Mouse (Mus musculus): ENCODE results near the gene Ces4a. TPM values are rescaled to one million over a fixed set of nuclear protein-coding genes. Genes with fewer than 3 reads are reported as not detected.
A peak's percentile ranks its signal among the peaks of the same experiment; 100 is the strongest.
"Not testable (repeated sequence)": the region's sequence is repeated elsewhere in the genome, so short reads cannot be mapped to it uniquely, and the experiment has no call there.

Gene Ces4a
- total and polyA plus RNA-seq, 2 experiments from 2014 or later = 0.10 TPM; not detected in 1

DNA sequence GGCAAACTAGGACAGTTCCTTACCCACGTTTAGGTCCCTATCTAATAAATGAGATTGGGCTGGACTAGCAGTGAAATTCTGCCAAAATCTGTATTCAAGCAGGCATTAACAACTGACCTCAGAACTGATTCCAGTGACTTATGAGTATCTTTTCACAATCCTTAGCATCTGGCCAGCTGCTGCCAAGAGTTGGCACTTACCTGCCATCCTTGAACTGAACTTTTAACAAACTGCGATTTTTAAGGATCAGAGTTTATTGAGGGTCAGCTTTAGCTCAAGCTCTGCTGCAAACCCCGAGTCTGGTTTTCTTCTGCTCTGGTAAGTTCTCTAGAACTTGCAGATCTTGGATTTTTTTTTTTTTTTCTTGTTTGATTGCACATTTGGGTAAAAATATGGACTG lies 38.0 kb downstream of the Ces4a start:
- Histone ChIP-seq H3K9me3 (ENCODE audit: low read length) (no peaks in the 10 kb centered on the region), H3K9ac (no peak overlapping the region), H3K4me3 (ENCODE audit: low read depth, low read length) (no peak overlapping the region), H3K36me3 (ENCODE audit: insufficient read depth) (no peaks in the 10 kb centered on the region), H3K4me2 (ENCODE audit: low read depth) (no peak overlapping the region), H3K27me3 (ENCODE audit: insufficient read depth, low read length) (no peaks in the 10 kb centered on the region), H3K4me1 (ENCODE audit: insufficient read depth) (no peaks in the 10 kb centered on the region), H3K27ac (ENCODE audit: low read depth, low read length) (no peak overlapping the region)
- DNase-seq (no peak), ATAC-seq (no peak)
- no peak for TF ChIP-seq CTCF (IDR thresholded peaks at IDR 0.05; ENCODE audit: low read depth)
- 39% methylated on average over 3 of the region's 3 CpGs for WGBS

DNA sequence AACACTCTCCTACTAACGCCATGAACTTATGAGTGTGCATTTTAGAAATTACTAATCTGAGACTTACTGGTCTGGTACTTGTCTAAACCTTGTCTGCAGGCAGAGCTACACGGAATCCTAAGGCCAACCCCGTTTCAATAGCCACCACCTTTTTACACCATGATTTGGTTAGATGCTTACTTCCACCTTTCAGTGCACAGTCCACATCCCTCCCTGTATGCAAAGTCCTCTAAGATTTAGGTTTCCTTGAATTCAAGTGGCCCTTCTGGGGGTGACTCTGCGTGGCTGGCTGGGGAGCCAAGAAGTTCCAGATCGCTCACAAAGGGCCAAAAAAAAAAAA lies 38.4 kb downstream of the Ces4a start:
- H3K4me2 ChIP-seq (ENCODE audit: low read depth) = peak overlapping the region; percentile 74
- peak overlapping the region; percentile 97 for H3K4me3 ChIP-seq (ENCODE audit: low read depth, low read length)
- no peak for DNase-seq
- H3K4me1 ChIP-seq (ENCODE audit: insufficient read depth) = no peaks in the 10 kb centered on the region
- H3K9me3 ChIP-seq (ENCODE audit: low read length) = no peaks in the 10 kb centered on the region
- WGBS = 1% methylated on average over 5 of the region's 5 CpGs
- no peaks in the 10 kb centered on the region for H3K27me3 ChIP-seq (ENCODE audit: insufficient read depth, low read length)
- no peak for ATAC-seq
- H3K27ac ChIP-seq (ENCODE audit: low read depth, low read length) = peak overlapping the region; percentile 88
- TF ChIP-seq CTCF (IDR thresholded peaks at IDR 0.05; ENCODE audit: low read depth) = no peak
- peak overlapping the region; percentile 77 for H3K9ac ChIP-seq
- H3K36me3 ChIP-seq (ENCODE audit: insufficient read depth) = no peaks in the 10 kb centered on the region

DNA sequence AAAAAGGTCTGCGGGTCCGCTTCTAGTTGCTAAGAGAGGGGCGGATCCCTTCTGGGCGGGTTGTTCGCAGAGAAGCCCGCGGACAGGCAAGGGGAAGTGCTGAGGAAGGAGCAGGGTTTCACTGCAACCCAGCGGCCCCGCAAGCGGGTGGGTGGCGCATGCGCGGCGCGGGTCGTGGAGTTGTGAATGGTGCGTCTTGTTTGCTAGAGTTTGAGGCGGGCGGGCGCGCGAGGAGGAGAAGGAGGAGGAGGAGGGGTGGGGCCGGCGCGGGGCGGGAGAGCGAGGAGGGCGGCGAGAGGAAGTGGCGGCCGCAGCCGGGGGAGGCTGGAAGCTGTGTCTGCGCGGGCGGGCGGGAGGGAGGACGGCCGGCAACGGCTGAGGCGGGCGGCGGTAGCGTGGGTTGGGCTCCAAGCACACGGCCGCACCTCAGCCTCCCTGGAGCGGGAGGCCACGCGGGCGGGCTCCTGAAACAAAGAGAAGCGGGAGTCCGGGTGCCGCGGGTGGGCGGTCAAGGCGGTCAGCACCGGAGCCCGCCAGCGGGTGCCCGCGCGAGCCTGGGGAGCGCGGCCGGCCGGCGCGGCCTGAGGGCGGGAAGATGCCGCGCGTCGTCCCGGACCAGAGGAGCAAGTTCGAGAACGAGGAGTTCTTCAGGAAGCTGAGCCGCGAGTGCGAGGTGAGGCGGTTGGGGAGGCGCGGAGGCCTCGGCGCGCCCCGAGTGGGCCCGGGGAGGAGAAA lies 38.9 kb downstream of the Ces4a start, which contains the start of gene Cbfb:
TSS of gene Cbfb (plus strand) at position 294 of the 735 bp plus-strand sequence.
- Histone ChIP-seq H3K36me3 (ENCODE audit: insufficient read depth) (no peaks in the 10 kb centered on the region), H3K27ac (ENCODE audit: low read depth, low read length) (peak within 1 kb of the TSS; percentile 88), H3K4me3 (ENCODE audit: low read depth, low read length) (peak within 1 kb of the TSS; percentile 97), H3K9me3 (ENCODE audit: low read length) (no peaks in the 10 kb centered on the region), H3K27me3 (ENCODE audit: insufficient read depth, low read length) (no peaks in the 10 kb centered on the region), H3K4me1 (ENCODE audit: insufficient read depth) (no peaks in the 10 kb centered on the region), H3K4me2 (ENCODE audit: low read depth) (peak within 1 kb of the TSS; percentile 74), H3K9ac (peak within 1 kb of the TSS; percentile 77)
- no peak for TF ChIP-seq CTCF (IDR thresholded peaks at IDR 0.05; ENCODE audit: low read depth)
- under 1% methylated on average over 60 of the region's 86 CpGs for WGBS
- DNase-seq (peak; percentile 95), ATAC-seq (peak; percentile 94)

DNA sequence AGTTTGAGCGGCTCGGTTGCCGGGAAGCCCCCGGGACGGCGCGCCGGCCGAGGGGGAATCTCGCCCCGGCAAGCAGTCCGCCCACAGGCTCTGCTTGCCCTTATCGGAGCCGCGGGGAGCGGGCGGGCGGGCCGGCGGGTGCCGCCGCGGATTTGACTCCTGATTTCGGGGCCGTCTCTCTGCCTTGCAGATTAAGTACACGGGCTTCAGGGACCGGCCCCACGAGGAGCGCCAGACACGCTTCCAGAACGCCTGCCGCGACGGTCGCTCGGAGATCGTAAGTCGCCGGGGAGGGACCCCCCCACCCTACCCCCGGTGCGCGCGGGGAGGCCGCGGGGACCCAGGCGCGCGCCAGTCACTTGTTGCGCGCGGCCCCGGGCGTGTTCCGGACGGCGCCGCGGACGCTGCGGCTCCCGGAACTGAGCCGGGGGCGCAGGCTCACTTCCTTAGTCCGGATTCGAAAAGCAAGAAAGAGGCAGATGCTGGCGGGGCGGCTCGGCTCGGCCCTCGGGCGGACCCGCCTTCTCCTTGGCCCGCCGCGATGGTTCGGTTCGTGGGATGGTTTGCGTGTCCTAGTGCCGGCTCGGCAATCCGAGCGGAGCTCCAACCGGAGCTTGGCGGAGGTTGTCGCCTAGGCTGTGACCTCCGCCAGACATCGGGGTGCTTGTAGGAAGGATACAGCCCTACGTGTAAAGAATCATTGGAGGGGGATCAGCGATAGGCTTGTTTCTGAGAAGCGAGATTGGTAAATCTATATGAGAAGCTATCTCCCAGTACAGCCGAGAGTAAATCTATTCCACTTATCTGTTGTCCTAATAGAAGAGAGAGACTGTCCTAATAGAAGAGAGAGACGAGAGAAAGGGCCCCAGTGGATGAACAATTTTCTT lies 39.8 kb downstream of the Ces4a start:
- TF ChIP-seq CTCF (IDR thresholded peaks at IDR 0.05; ENCODE audit: low read depth) = no peak
- no peaks in the 10 kb centered on the region for H3K4me1 ChIP-seq (ENCODE audit: insufficient read depth)
- H3K27me3 ChIP-seq (ENCODE audit: insufficient read depth, low read length) = no peaks in the 10 kb centered on the region
- H3K9me3 ChIP-seq (ENCODE audit: low read length) = no peaks in the 10 kb centered on the region
- whole genome bisulfite sequencing = under 1% methylated on average over 92 of the region's 92 CpGs
- DNase-seq = peak; percentile 66
- H3K36me3 ChIP-seq (ENCODE audit: insufficient read depth) = no peaks in the 10 kb centered on the region
- peak; percentile 41 for ATAC-seq
- peak overlapping the region; percentile 88 for H3K27ac ChIP-seq (ENCODE audit: low read depth, low read length)
- peak overlapping the region; percentile 74 for H3K4me2 ChIP-seq (ENCODE audit: low read depth)
- H3K9ac ChIP-seq = peak overlapping the region; percentile 77
- peak overlapping the region; percentile 97 for H3K4me3 ChIP-seq (ENCODE audit: low read depth, low read length)

DNA sequence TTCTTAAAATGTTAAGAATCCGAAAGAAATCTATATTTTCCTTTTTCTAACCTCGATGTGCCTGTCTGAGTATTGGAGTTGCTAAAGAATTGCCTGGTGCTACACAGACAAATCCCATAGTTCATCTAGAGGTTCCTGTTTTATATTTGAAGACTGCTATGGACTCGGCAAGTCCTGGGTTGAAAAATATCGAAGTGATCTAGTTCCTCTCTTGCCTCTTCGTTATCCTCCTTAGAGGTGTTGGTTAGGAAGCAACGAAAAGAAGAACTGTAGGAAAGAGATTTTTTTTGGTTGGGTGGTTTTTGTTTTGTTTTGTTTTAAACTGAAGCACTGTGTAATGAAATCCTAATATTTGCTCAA lies 40.4 kb downstream of the Ces4a start:
- peak overlapping the region; percentile 77 for H3K9ac ChIP-seq
- H3K4me2 ChIP-seq (ENCODE audit: low read depth) = peak overlapping the region; percentile 74
- ATAC-seq (no peak), DNase-seq (no peak)
- no peaks in the 10 kb centered on the region for H3K27me3 ChIP-seq (ENCODE audit: insufficient read depth, low read length)
- 11% methylated on average over 6 of the region's 6 CpGs for WGBS
- H3K36me3 ChIP-seq (ENCODE audit: insufficient read depth) = no peaks in the 10 kb centered on the region
- no peak for TF ChIP-seq CTCF (IDR thresholded peaks at IDR 0.05; ENCODE audit: low read depth)
- no peaks in the 10 kb centered on the region for H3K9me3 ChIP-seq (ENCODE audit: low read length)
- H3K4me1 ChIP-seq (ENCODE audit: insufficient read depth) = no peaks in the 10 kb centered on the region
- H3K27ac ChIP-seq (ENCODE audit: low read depth, low read length) = 0 out of 2 replicates have a peak overlapping the region, but pooled peaks have one; percentile 88
- H3K4me3 ChIP-seq (ENCODE audit: low read depth, low read length) = peak overlapping the region; percentile 97

DNA sequence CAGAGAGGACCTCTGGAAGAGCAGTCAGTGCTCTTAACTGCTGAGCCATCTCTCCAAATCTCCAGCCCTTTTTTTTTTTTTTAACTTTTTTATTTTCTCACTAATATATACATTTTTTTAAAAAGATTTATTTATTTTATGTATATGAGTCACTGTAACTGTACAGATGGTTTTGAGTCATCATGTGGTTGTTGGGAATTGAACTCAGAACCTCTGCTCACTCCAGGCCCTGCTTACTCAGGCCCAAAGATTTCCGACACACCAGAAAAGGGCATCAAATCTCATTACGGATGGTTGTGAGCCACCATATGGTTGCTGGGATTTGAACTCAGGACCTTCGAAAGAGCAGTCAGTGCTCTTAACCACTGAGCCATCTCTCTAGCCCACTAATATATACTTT lies 43.7 kb downstream of the Ces4a start:
- H3K4me1 ChIP-seq (ENCODE audit: insufficient read depth); H3K4me3 ChIP-seq (ENCODE audit: low read depth, low read length); H3K9me3 ChIP-seq (ENCODE audit: low read length); H3K27ac ChIP-seq (ENCODE audit: low read depth, low read length); H3K9ac ChIP-seq; H3K36me3 ChIP-seq (ENCODE audit: insufficient read depth); ATAC-seq; H3K27me3 ChIP-seq (ENCODE audit: insufficient read depth, low read length); H3K4me2 ChIP-seq (ENCODE audit: low read depth); DNase-seq: not testable (repeated sequence)
- WGBS = 96% methylated on average over 3 of the region's 3 CpGs

DNA sequence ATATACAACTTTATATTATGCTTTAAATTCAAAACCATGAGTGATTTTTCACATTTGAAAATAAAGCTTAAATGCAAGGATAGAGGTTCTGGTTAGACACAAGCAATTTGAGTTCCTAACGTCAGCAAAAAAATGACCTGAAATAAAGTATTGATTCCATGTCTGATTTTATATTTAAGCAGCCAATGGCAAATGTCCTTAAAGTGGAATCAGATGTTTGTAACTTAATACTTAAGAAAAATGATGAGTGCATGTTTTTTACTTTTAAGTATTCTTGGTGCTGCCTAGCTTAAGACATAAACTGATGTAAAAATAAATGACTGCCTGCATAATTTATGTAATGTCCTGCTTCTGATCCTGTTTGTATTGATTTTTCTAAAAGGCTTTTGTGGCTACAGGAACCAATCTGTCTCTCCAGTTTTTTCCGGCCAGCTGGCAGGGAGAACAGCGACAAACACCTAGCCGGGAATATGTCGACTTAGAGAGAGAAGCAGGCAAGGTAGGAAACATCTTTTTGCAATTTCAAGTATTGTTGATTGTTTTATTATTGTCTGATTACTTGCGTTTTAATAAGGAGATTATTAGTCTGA lies 46.7 kb downstream of the Ces4a start:
- Histone ChIP-seq H3K36me3 (ENCODE audit: insufficient read depth) (no peaks in the 10 kb centered on the region), H3K27ac (ENCODE audit: low read depth, low read length) (no peak overlapping the region), H3K4me3 (ENCODE audit: low read depth, low read length) (no peak overlapping the region), H3K9ac (no peak overlapping the region), H3K27me3 (ENCODE audit: insufficient read depth, low read length) (no peaks in the 10 kb centered on the region), H3K4me1 (ENCODE audit: insufficient read depth) (no peaks in the 10 kb centered on the region), H3K9me3 (ENCODE audit: low read length) (no peaks in the 10 kb centered on the region), H3K4me2 (ENCODE audit: low read depth) (no peak overlapping the region)
- ATAC-seq (no peak), DNase-seq (no peak)
- 82% methylated on average over 6 of the region's 6 CpGs for WGBS
- TF ChIP-seq CTCF (IDR thresholded peaks at IDR 0.05; ENCODE audit: low read depth) = no peak

Measured in forebrain, postnatal 0 days (tissue).